Mouse (Mus musculus) liver, embryonic 13.5 days (tissue): ENCODE data around the gene Wwox. TPM values are rescaled to one million over a fixed set of nuclear protein-coding genes. Genes with fewer than 3 reads are reported as not detected.

Experiments
- ATAC-seq: fragments of 200-750 bp; cut with Nextera tagmentation; 2 replicates; pipeline ENCODE4 v1.8.0; 2017; ENCODE audit warnings: low read depth, mild to moderate bottlenecking, moderate number of reproducible peaks, moderate library complexity
- DNase-seq: peaks from one replicate; pipeline ENCODE4 v3.0.0; 2022
- H3K27ac ChIP-seq: fragments of 300-500 bp; sonication (generic); 2 replicates; pipeline ENCODE4 v1.5.1; 2015; ENCODE audit warnings: moderate library complexity, mild to moderate bottlenecking, inconsistent platforms
- H3K27me3 ChIP-seq: fragments of 300-500 bp; sonication (generic); 2 replicates; pipeline ENCODE4 v1.6.1; 2015; ENCODE audit warnings: mild to moderate bottlenecking, inconsistent platforms
- H3K36me3 ChIP-seq: fragments of 300-500 bp; sonication (generic); 2 replicates; pipeline ENCODE4 v1.6.1; 2015; ENCODE audit warnings: mild to moderate bottlenecking, inconsistent platforms
- H3K4me1 ChIP-seq: fragments of 300-500 bp; sonication (generic); replicated peaks from 2 replicates; pipeline ENCODE4 v1.6.1; 2015; ENCODE audit warnings: inconsistent platforms
- H3K4me2 ChIP-seq: fragments of 300-500 bp; sonication (generic); 2 replicates; pipeline ENCODE4 v1.6.1; 2015; ENCODE audit warnings: inconsistent platforms, mild to moderate bottlenecking, moderate library complexity
- H3K4me3 ChIP-seq: fragments of 300-500 bp; sonication (generic); replicated peaks from 2 replicates; pipeline ENCODE4 v1.5.1; 2015; ENCODE audit warnings: mild to moderate bottlenecking, inconsistent platforms
- H3K9ac ChIP-seq: fragments of 300-500 bp; sonication (generic); 2 replicates; pipeline ENCODE4 v1.6.1; 2015; ENCODE audit warnings: mild to moderate bottlenecking, inconsistent platforms
- H3K9me3 ChIP-seq: fragments of 300-500 bp; sonication (generic); replicated peaks from 2 replicates; pipeline ENCODE4 v1.6.1; 2016; ENCODE audit warnings: inconsistent platforms
- WGBS: fragments of 180-500 bp; shearing (Covaris S2); methylation state at CpG from one replicate; pipeline ENCODE4 v1.1.7; 2015; ENCODE audit not compliant: insufficient replicate concordance; 5-methylcytosine and 5-hydroxymethylcytosine counted together
- polyA plus RNA-seq: library from polyadenylated mRNA; unstranded; fragments of >200 nt; fragmentation: Nextera tagmentation; extraction: Ambion mirVana; gene quantifications from 2 replicates; pipeline ENCODE4 v1.2.1, GENCODE M21; 2015

Gene Wwox
- polyA plus RNA-seq, 1 experiment from 2014 or later: 4.0 TPM

DNA sequence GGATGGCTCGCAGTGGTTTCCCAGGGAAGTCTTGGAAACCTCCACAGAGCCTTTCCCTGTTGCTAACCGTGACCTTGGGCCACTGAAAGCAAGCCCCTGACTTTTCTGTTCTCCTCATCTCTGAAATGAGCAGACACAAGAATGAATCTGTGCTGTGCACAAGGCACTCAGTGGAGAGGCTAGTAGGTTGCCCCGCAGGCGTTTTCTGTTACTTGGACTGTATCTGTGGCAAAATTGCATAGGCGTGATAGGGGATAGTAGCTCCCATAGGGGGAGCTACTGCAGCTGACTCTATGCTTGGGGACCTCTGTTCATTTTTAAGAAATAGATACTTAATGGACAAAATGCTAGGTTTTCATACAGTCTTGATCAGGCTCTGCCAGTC is 742 bp downstream of the Wwox start:
- peak; percentile 14 for DNase-seq
- Histone ChIP-seq H3K36me3 (0 out of 2 replicates have a peak, but pooled peaks cover 6% of the 10 kb centered on the region), H3K9me3 (no peaks in the 10 kb centered on the region), H3K27me3 (no peaks in the 10 kb centered on the region), H3K4me1 (peaks cover 17% of the 10 kb centered on the region), H3K9ac (peak overlapping the region; percentile 87), H3K4me2 (peak overlapping the region; percentile 94), H3K4me3 (peak overlapping the region; percentile 80), H3K27ac (no peak overlapping the region)
- WGBS: 18% methylated on average over 5 of the region's 5 CpGs
- no peak for ATAC-seq

DNA sequence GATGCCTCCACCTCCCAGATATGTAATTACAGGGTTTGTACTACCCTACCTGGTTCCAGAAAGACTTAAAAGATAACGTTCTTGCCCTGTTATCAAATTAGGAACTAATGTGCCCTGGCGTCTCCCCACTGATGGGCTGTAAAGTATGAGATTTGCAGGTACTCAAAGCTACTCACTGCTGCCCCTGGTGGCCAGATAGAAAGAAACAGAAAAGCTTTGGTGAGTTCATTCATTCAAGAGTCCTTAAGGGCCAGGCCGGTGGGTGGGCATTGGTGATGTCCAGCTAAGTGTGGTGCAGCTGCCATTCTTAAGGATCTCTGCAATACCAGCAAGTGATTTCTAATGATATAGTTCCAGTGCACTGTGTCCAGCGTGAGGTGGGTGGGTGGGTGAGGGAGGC is 2.2 kb downstream of the Wwox start:
- Histone ChIP-seq H3K9me3 (no peaks in the 10 kb centered on the region), H3K4me2 (no peak overlapping the region), H3K36me3 (0 out of 2 replicates have a peak, but pooled peaks cover 6% of the 10 kb centered on the region), H3K4me1 (peaks cover 17% of the 10 kb centered on the region), H3K27me3 (no peaks in the 10 kb centered on the region), H3K9ac (no peak overlapping the region), H3K4me3 (no peak overlapping the region), H3K27ac (no peak overlapping the region)
- ATAC-seq: no peak
- WGBS: 53% methylated on average over 4 of the region's 4 CpGs
- DNase-seq: peak; percentile 20

- ATAC-seq: no peak
- H3K4me2 ChIP-seq: no peak overlapping the region
- DNase-seq: no peak
- 73% methylated on average over 7 of the region's 7 CpGs for WGBS
- no peak overlapping the region for H3K9ac ChIP-seq
- no peak overlapping the region for H3K27ac ChIP-seq
- H3K27me3 ChIP-seq: no peaks in the 10 kb centered on the region
- H3K4me3 ChIP-seq: no peak overlapping the region
- H3K4me1 ChIP-seq: no peaks in the 10 kb centered on the region
- H3K9me3 ChIP-seq: no peaks in the 10 kb centered on the region
- peaks cover 31% of the 10 kb centered on the region for H3K36me3 ChIP-seq
Measured at GRCm38 (mm10) chr8:114446884-114447283, 7.4 kb downstream of the Wwox start.

DNA sequence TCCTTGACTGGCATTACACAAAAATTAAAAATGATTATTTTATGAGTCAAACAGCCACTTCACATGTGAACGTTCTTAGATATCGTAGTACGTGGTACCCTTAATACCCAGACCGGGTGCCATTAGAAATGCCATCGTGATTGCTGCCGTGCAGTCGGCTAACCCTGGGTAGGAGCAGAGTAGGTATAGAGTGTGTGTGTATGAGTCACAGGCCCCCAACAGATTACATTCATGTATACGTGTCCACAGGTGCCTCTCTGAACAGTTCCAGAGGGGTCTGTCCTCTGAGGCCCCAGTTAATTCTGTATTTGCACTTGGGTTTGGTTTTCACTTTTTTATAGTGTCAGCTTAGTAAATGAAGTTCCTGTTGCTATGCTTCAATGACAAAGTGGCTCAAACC is 12.8 kb downstream of the Wwox start:
- no peak for DNase-seq
- H3K36me3 ChIP-seq: peaks cover 25% of the 10 kb centered on the region
- WGBS: 81% methylated on average over 8 of the region's 8 CpGs
- H3K9me3 ChIP-seq: no peaks in the 10 kb centered on the region
- no peaks in the 10 kb centered on the region for H3K4me1 ChIP-seq
- no peak for ATAC-seq
- no peak overlapping the region for H3K4me3 ChIP-seq
- no peak overlapping the region for H3K27ac ChIP-seq
- H3K9ac ChIP-seq: no peak overlapping the region
- H3K27me3 ChIP-seq: no peaks in the 10 kb centered on the region
- no peak overlapping the region for H3K4me2 ChIP-seq

GRCm38 (mm10) chr8:114452781-114453221 is 13.3 kb downstream of the Wwox start:
- peaks cover 23% of the 10 kb centered on the region for H3K36me3 ChIP-seq
- H3K27ac ChIP-seq: no peak overlapping the region
- no peak overlapping the region for H3K4me3 ChIP-seq
- H3K4me1 ChIP-seq: no peaks in the 10 kb centered on the region
- no peak overlapping the region for H3K4me2 ChIP-seq
- DNase-seq: peak; percentile 23
- 27% methylated on average over 9 of the region's 9 CpGs for WGBS
- ATAC-seq: no peak
- no peak overlapping the region for H3K9ac ChIP-seq
- H3K9me3 ChIP-seq: no peaks in the 10 kb centered on the region
- H3K27me3 ChIP-seq: no peaks in the 10 kb centered on the region

- H3K36me3 ChIP-seq: peaks cover 3% of the 10 kb centered on the region; the same call in 1 of the 2 replicates
- H3K4me2 ChIP-seq: no peak overlapping the region
- no peak overlapping the region for H3K4me3 ChIP-seq
- no peak overlapping the region for H3K27ac ChIP-seq
- no peaks in the 10 kb centered on the region for H3K4me1 ChIP-seq
- H3K9ac ChIP-seq: no peak overlapping the region
- DNase-seq (no peak), ATAC-seq (no peak)
- H3K9me3 ChIP-seq: no peaks in the 10 kb centered on the region
- 82% methylated on average over 8 of the region's 8 CpGs for WGBS
- no peaks in the 10 kb centered on the region for H3K27me3 ChIP-seq
Measured at GRCm38 (mm10) chr8:114455302-114455701, 15.8 kb downstream of the Wwox start.

- H3K27ac ChIP-seq: no peak overlapping the region
- peak overlapping the region; percentile 9; the same call in 1 of the 2 replicates for H3K4me2 ChIP-seq
- no peaks in the 10 kb centered on the region for H3K27me3 ChIP-seq
- no peaks in the 10 kb centered on the region for H3K4me1 ChIP-seq
- ATAC-seq (no peak), DNase-seq (no peak)
- peaks cover 2% of the 10 kb centered on the region; the same call in 1 of the 2 replicates for H3K36me3 ChIP-seq
- no peak overlapping the region for H3K9ac ChIP-seq
- 64% methylated on average over 15 of the region's 15 CpGs for WGBS
- no peaks in the 10 kb centered on the region for H3K9me3 ChIP-seq
- no peak overlapping the region for H3K4me3 ChIP-seq
Measured at GRCm38 (mm10) chr8:114455953-114456352, 16.5 kb downstream of the Wwox start.

DNA sequence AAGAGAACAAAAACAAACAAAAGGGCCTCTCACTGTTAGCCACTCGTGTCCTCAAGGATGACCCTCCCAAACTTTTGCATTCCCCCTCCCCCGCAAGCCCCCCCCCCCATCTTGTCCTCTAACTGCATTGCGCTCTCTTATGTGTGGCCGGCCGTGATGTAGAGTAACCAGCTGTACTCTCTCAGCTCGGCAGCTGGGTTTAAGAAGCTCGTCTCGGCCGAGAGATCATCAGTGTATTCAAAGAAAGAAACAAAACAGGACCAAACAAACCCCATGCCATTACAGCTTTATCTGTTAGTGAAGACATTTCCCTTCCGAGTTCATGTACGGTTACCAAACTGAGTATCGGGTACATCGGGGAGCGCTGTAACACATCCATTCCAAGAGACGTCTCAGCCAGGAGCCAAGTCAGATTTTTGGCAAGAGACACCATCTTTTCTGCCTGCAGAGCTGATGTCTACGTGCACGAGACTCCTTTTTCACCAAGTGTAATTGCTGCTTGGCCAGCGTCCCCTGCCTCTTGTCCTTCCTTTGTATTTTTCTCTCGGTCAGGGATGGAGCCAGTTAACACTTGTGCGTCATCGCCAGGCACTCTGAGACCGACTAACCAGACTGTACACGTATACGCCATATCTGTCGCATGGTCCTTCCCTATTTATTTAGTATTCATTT is 18.8 kb downstream of the Wwox start:
- H3K4me1 ChIP-seq: no peaks in the 10 kb centered on the region
- no peaks in the 10 kb centered on the region for H3K27me3 ChIP-seq
- H3K9ac ChIP-seq: no peak overlapping the region
- H3K9me3 ChIP-seq: no peaks in the 10 kb centered on the region
- no peaks in the 10 kb centered on the region for H3K36me3 ChIP-seq
- ATAC-seq (no peak), DNase-seq (no peak)
- 75% methylated on average over 25 of the region's 25 CpGs for WGBS
- H3K27ac ChIP-seq: no peak overlapping the region
- H3K4me2 ChIP-seq: no peak overlapping the region
- H3K4me3 ChIP-seq: no peak overlapping the region

DNA sequence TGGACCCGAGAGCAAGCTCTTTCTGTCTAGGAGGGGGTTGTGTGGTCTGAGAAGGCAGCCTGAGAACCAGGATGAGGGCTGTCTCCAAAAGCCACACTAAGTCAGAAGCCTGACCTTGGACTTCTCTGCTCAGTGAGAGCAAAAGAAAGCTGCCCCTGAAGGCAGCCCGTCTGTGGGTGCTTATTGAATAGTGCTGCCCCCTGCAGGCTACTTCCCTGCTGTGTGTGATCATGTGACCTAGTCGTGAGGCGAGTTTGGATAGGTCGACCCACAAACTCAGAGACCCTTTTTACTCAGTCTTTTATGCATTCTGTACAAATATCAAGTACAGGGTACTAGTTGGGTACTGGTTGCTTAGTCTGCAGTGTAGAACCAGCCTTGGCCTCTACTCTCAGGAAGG is 21.1 kb downstream of the Wwox start:
- DNase-seq: no peak
- no peaks in the 10 kb centered on the region for H3K9me3 ChIP-seq
- no peaks in the 10 kb centered on the region for H3K36me3 ChIP-seq
- H3K4me1 ChIP-seq: no peaks in the 10 kb centered on the region
- H3K4me2 ChIP-seq: no peak overlapping the region
- 47% methylated on average over 5 of the region's 5 CpGs for WGBS
- H3K27me3 ChIP-seq: no peaks in the 10 kb centered on the region
- ATAC-seq: no peak
- H3K4me3 ChIP-seq: no peak overlapping the region
- H3K27ac ChIP-seq: no peak overlapping the region
- no peak overlapping the region for H3K9ac ChIP-seq

DNA sequence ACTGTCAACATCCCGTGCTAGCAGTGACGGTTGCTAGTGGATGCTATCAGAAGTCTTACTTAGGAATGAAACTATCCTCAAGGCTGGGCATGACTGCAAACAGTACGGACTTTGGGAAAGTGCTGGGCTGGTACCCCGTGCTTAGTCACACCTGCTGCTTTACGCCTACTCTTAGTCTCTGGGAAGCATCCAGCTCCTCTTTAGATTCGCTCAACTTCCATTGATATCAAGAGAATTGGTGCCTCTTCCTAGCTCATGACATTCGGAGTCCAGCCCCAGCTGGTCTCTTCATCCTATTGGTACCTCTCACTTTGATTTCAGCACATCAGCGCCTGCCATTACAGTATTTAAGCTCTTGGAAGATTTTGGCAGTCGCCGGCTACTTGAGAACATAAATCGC is 23.1 kb downstream of the Wwox start:
- Histone ChIP-seq H3K9ac (no peak overlapping the region), H3K9me3 (no peaks in the 10 kb centered on the region), H3K27me3 (no peaks in the 10 kb centered on the region), H3K27ac (no peak overlapping the region), H3K4me2 (no peak overlapping the region), H3K4me1 (no peaks in the 10 kb centered on the region), H3K4me3 (no peak overlapping the region), H3K36me3 (no peaks in the 10 kb centered on the region)
- no peak for DNase-seq
- WGBS: 78% methylated on average over 11 of the region's 11 CpGs
- ATAC-seq: no peak

DNA sequence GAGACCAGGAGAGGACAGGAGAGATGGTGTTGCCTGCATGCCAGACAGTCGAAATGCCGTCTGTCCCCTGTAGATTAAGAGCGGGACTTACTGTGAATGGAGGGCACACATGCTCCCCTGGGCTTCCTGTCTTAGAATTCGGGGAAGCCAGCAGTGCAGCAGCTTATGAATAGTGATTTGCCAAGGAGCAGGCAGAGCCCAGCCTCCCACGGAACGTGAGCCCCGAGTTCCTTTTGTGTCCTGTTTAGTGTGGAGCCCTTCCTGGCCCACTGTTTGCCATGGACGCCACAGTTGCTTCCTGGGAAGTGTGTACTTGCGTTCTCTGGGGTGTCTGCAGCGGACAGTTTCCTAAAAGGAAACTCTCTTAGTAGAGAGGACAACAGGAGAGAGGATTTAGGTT is 23.9 kb downstream of the Wwox start:
- no peak for ATAC-seq
- WGBS: 43% methylated on average over 10 of the region's 10 CpGs
- H3K9me3 ChIP-seq: no peaks in the 10 kb centered on the region
- H3K4me1 ChIP-seq: no peaks in the 10 kb centered on the region
- no peaks in the 10 kb centered on the region for H3K27me3 ChIP-seq
- H3K4me2 ChIP-seq: no peak overlapping the region
- H3K4me3 ChIP-seq: no peak overlapping the region
- no peaks in the 10 kb centered on the region for H3K36me3 ChIP-seq
- no peak for DNase-seq
- H3K27ac ChIP-seq: no peak overlapping the region
- H3K9ac ChIP-seq: no peak overlapping the region

GRCm38 (mm10) chr8:114468526-114469207 is 29.2 kb downstream of the Wwox start:
- no peaks in the 10 kb centered on the region for H3K9me3 ChIP-seq
- DNase-seq: no peak
- whole genome bisulfite sequencing: 85% methylated on average over 21 of the region's 21 CpGs

More at GRCm38 (mm10) chr8:114468526-114469207, 29.2 kb downstream of the Wwox start:
- no peak overlapping the region for H3K27ac ChIP-seq
- H3K27me3 ChIP-seq: no peaks in the 10 kb centered on the region
- no peak overlapping the region for H3K9ac ChIP-seq
- no peaks in the 10 kb centered on the region for H3K4me1 ChIP-seq
- no peak overlapping the region for H3K4me2 ChIP-seq
- H3K36me3 ChIP-seq: peaks cover 8% of the 10 kb centered on the region
- no peak for ATAC-seq
- no peak overlapping the region for H3K4me3 ChIP-seq
